Mouse (Mus musculus): Measurements from ENCODE around the gene Acot12.

DNA sequence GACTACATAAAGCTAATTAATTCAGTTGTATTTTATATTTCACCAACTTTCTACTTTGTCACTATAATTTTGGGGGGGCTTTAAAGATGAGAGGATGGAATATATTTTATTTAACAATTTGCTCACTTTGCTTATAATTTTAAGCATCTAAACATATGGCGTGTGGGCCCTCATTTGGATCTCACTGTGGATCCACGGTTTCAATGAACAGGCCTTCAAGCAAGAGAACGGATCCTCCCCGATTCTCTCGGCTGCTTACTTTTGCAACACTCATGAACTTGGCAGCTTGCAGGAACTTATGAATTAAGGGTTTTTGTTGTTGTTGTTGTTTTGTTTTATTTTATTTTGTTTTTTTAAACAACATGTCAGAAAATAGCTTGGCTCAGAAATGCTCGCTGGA is 21.8 kb upstream of the Acot12 start:
- TF ChIP-seq CTCF (IDR thresholded peaks at IDR 0.05; ENCODE audit: low read depth): no peak
- TF ChIP-seq EP300 (IDR thresholded peaks at IDR 0.05; ENCODE audit: low read depth): no peak

Data from liver, embryonic 14.5 days (tissue).